Mouse (Mus musculus) cortical plate, adult 2 months (tissue): ENCODE data around the gene Slc31a2. TPM values are rescaled to one million over a fixed set of nuclear protein-coding genes. Genes with fewer than 3 reads are reported as not detected.
A peak's percentile ranks its signal among the peaks of the same experiment; 100 is the strongest.

ENCODE experiments used
- H3K27ac ChIP-seq: fragments of 200-500 bp; 2 replicates; pipeline ENCODE4 v1.5.1; 2012; ENCODE audit warnings: low read length, control low read depth, inconsistent platforms; ENCODE audit not compliant: insufficient read depth
- H3K4me1 ChIP-seq: fragments of 200-500 bp; 2 replicates; pipeline ENCODE4 v1.6.1; 2011; ENCODE audit warnings: low read length; ENCODE audit not compliant: control insufficient read depth, insufficient read depth
- H3K4me3 ChIP-seq: fragments of 200-500 bp; 2 replicates; pipeline ENCODE4 v1.5.1; 2011; ENCODE audit warnings: mild to moderate bottlenecking, low read length, control low read depth; ENCODE audit not compliant: insufficient read depth
- CTCF ChIP-seq: fragments of 200-500 bp; IDR thresholded peaks from 2 replicates; pipeline ENCODE4 v1.5.1; 2011; ENCODE audit warnings: mild to moderate bottlenecking, control low read depth, low read length; ENCODE audit not compliant: insufficient read depth; ENCODE audit errors: extremely low read depth
- POLR2A ChIP-seq: fragments of 200-500 bp; IDR thresholded peaks from 2 replicates; pipeline ENCODE4 v1.6.1; 2011; ENCODE audit warnings: mild to moderate bottlenecking, low read length, control low read depth; ENCODE audit not compliant: insufficient read depth; ENCODE audit errors: extremely low read depth
- polyA plus RNA-seq: library from polyadenylated mRNA; depleted of rRNA; stranded (reverse); fragments of >200 nt; gene quantifications from 2 replicates; pipeline ENCODE4 v1.2.3, GENCODE M21; 2012

Gene Slc31a2
- polyA plus RNA-seq, 1 experiment = 12.8 TPM

GRCm38 (mm10) chr4:62278081-62278480 lies 15.7 kb downstream of the Slc31a2 start:
- TF ChIP-seq POLR2A (no peak), CTCF (no peak)
- Histone ChIP-seq H3K4me3 (no peak overlapping the region), H3K27ac (no peak overlapping the region)

GRCm38 (mm10) chr4:62281319-62281718 lies 19.0 kb downstream of the Slc31a2 start:
- no peak for TF ChIP-seq POLR2A
- no peak for TF ChIP-seq CTCF
- Histone ChIP-seq H3K4me3 (no peak overlapping the region), H3K27ac (no peak overlapping the region), H3K4me1 (no peaks in the 10 kb centered on the region)

More at GRCm38 (mm10) chr4:62278081-62278480, 15.7 kb downstream of the Slc31a2 start:
- no peaks in the 10 kb centered on the region for H3K4me1 ChIP-seq

- H3K27ac ChIP-seq = no peak overlapping the region
- TF ChIP-seq POLR2A = no peak
- no peak for TF ChIP-seq CTCF
- peaks cover 3% of the 10 kb centered on the region; the same call in 1 of the 2 replicates for H3K4me1 ChIP-seq
- H3K4me3 ChIP-seq = no peak overlapping the region
Measured at GRCm38 (mm10) chr4:62282969-62283368, 20.6 kb downstream of the Slc31a2 start.

DNA sequence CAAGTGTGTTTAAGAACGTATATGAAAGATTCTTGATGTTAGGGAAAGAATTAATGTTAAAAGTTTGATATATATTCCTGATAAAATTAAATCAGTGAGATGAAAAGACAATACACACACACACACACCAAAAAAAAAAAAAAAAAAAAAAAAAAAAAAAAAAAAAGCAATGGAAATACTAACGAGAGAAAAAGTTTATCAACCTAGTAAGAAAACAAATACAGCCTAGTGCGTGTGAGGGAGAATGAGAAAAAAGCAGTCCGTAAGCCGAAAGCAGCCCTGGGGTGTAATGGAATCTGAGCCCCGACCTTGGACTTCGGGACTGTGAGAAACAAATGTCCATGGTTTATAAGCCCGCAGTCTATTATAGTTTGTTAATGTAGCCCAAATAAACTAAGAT lies 23.2 kb downstream of the Slc31a2 start:
- Histone ChIP-seq H3K4me1 (peaks cover 6% of the 10 kb centered on the region; the same call in 1 of the 2 replicates), H3K4me3 (no peak overlapping the region; the same call in 1 of the 2 replicates), H3K27ac (no peak overlapping the region)
- no peak for TF ChIP-seq POLR2A
- TF ChIP-seq CTCF = no peak

- Histone ChIP-seq H3K4me1 (peaks cover 6% of the 10 kb centered on the region; the same call in 1 of the 2 replicates), H3K27ac (peak overlapping the region; percentile 60; the same call in 1 of the 2 replicates), H3K4me3 (peak overlapping the region; percentile 97)
- TF ChIP-seq POLR2A (peak; percentile 62; the same call in 1 of the 2 replicates), CTCF (no peak)
Measured at GRCm38 (mm10) chr4:62286257-62286991, 24.1 kb downstream of the Slc31a2 start.

GRCm38 (mm10) chr4:62286992-62287900 lies 24.9 kb downstream of the Slc31a2 start:
- H3K4me3 ChIP-seq = peak overlapping the region; percentile 97
- TF ChIP-seq POLR2A (no peak), CTCF (no peak)
- peaks cover 6% of the 10 kb centered on the region; the same call in 1 of the 2 replicates for H3K4me1 ChIP-seq
- H3K27ac ChIP-seq = no peak overlapping the region

DNA sequence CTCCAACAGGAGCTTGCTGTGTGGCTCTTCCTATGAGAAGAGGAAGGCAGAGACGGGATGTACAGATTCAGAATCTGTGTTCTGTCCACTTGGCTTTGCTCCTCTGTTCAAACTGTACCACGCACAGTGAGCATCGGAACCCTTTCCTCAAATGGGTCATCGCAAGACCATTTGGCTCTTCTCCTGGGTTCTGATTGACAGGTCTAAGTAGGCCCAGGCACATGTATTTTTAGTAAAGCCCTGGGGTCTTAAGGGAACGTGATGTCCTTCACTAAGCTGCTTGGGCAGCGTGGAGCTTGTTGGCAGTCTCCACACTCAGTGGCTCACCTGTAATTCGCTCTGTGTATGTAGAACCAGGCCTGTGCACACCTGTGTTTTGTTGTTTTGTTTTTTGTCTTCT lies 26.9 kb downstream of the Slc31a2 start:
- H3K4me1 ChIP-seq = peaks cover 6% of the 10 kb centered on the region; the same call in 1 of the 2 replicates
- no peak overlapping the region for H3K4me3 ChIP-seq
- TF ChIP-seq CTCF (no peak), POLR2A (no peak)
- no peak overlapping the region for H3K27ac ChIP-seq

- H3K27ac ChIP-seq = no peak overlapping the region
- H3K4me3 ChIP-seq = no peak overlapping the region
- TF ChIP-seq CTCF = no peak
- peaks cover 6% of the 10 kb centered on the region; the same call in 1 of the 2 replicates for H3K4me1 ChIP-seq
Measured at GRCm38 (mm10) chr4:62290816-62291505, 28.6 kb downstream of the Slc31a2 start.
